Mouse (Mus musculus) liver, embryonic 14.5 days (tissue): ENCODE results near the gene Cd68. TPM values are rescaled to one million over a fixed set of nuclear protein-coding genes. Genes with fewer than 3 reads are reported as not detected.

Experiments
- ATAC-seq: fragments of 200-750 bp; cut with Nextera tagmentation; 2 replicates; pipeline ENCODE4 v1.8.0; 2017; ENCODE audit warnings: moderate number of reproducible peaks, mild to moderate bottlenecking, moderate library complexity; ENCODE audit not compliant: insufficient read depth
- DNase-seq, 3 experiments: peaks; one replicate each; pipeline ENCODE4 v3.0.0-alpha.2; 2012 to 2013; ENCODE audit warnings: low read depth in 3 of 3, low spot score in 3 of 3
- H3K27ac ChIP-seq: fragments of 300-500 bp; sonication (generic); 2 replicates; pipeline ENCODE4 v1.5.1; 2014; ENCODE audit warnings: moderate library complexity, mild to moderate bottlenecking, control low read depth, inconsistent platforms
- H3K27me3 ChIP-seq: fragments of 300-500 bp; sonication (generic); 2 replicates; pipeline ENCODE4 v1.6.1; 2014; ENCODE audit warnings: mild to moderate bottlenecking, low read length, moderate library complexity; ENCODE audit not compliant: control insufficient read depth, insufficient read depth
- H3K36me3 ChIP-seq: fragments of 300-500 bp; sonication (generic); replicated peaks from 2 replicates; pipeline ENCODE4 v1.6.1; 2014; ENCODE audit warnings: low read depth; ENCODE audit not compliant: control insufficient read depth, insufficient read depth
- H3K4me1 ChIP-seq, 2 experiments: fragments of 200-500 bp in 1 of 2; fragments of 300-500 bp in 1 of 2; sonication (generic) in 1 of 2; replicated peaks; 2 replicates each; pipeline ENCODE4 v1.6.1; 2012 to 2014; ENCODE audit warnings: antibody characterized with exemption in 1 of 2, inconsistent platforms in 1 of 2, low read length in 1 of 2; ENCODE audit not compliant: control insufficient read depth in 2 of 2, insufficient read depth in 2 of 2
- H3K4me2 ChIP-seq: fragments of 300-500 bp; sonication (generic); 2 replicates; pipeline ENCODE4 v1.6.1; 2014; ENCODE audit warnings: low read depth, mild to moderate bottlenecking, control low read depth, moderate library complexity
- H3K4me3 ChIP-seq, 2 experiments: fragments of 200-500 bp in 1 of 2; fragments of 300-500 bp in 1 of 2; sonication (generic) in 1 of 2; 2 replicates each; pipeline ENCODE4 v1.5.1; 2012 to 2014; ENCODE audit warnings: low read depth in 2 of 2, low read length in 2 of 2, mild to moderate bottlenecking in 2 of 2, control low read depth in 1 of 2, inconsistent platforms in 1 of 2, moderate library complexity in 1 of 2; ENCODE audit not compliant: insufficient read depth in 1 of 2
- H3K9ac ChIP-seq: fragments of 300-500 bp; sonication (generic); replicated peaks from 2 replicates; pipeline ENCODE4 v1.6.1; 2014; ENCODE audit warnings: mild to moderate bottlenecking, control low read depth, moderate library complexity
- H3K9me3 ChIP-seq: fragments of 300-500 bp; sonication (generic); 2 replicates; pipeline ENCODE4 v1.6.1; 2016; ENCODE audit warnings: low read length, mixed read lengths; ENCODE audit not compliant: control insufficient read depth
- CTCF ChIP-seq: IDR thresholded peaks from 2 replicates; pipeline ENCODE4 v1.5.1; 2016; ENCODE audit warnings: antibody characterized with exemption, low read depth, control low read depth
- EP300 ChIP-seq: IDR thresholded peaks from 2 replicates; pipeline ENCODE4 v1.6.1; 2016; ENCODE audit warnings: antibody characterized with exemption, low read depth
- WGBS: fragments of 180-500 bp; shearing (Covaris S2); extraction: QIAGEN DNeasy Blood & Tissue Kit; methylation state at CpG from one replicate; pipeline ENCODE4 v1.1.7; 2014; ENCODE audit not compliant: insufficient replicate concordance; 5-methylcytosine and 5-hydroxymethylcytosine counted together
- polyA plus RNA-seq, 2 experiments: library from polyadenylated mRNA; depleted of rRNA in 1 of 2; stranded (reverse) in 1 of 2; unstranded in 1 of 2; fragments of >200 nt; fragmentation: Nextera tagmentation in 1 of 2; extraction: Ambion mirVana in 1 of 2; gene quantifications; 2 replicates each; pipeline versions ENCODE4 v1.2.1 to v1.2.3; 2012 to 2014

The Cd68 gene
- polyA plus RNA-seq (2012; rRNA removed), result 9.4 and 12.3 TPM in 2 replicates
- polyA plus RNA-seq (2014; fragmentation: Nextera tagmentation; extraction: Ambion mirVana), result 17.7 and 18.9 TPM in 2 replicates

GRCm38 (mm10) chr11:69665961-69666664, at the start of gene Cd68:
TSS of gene Cd68 (minus strand) at chr11:69666153.
- TF ChIP-seq EP300, result no peak
- Histone ChIP-seq H3K27me3 (no peaks in the 10 kb centered on the region), H3K36me3 (peaks cover 65% of the 10 kb centered on the region), H3K9me3 (no peaks in the 10 kb centered on the region), H3K4me2 (no peak within 1 kb of the TSS), H3K4me3 (no peak within 1 kb of the TSS), H3K27ac (peak within 1 kb of the TSS; percentile 2), H3K4me1 (peaks cover 21 to 29% of the 10 kb centered on the region in 2 experiments), H3K9ac (no peak within 1 kb of the TSS; the same call in 1 of the 2 replicates)
- no peak for ATAC-seq
- peak; percentile 49 to 73 (median 60) for DNase-seq
- 25% methylated on average over 7 of the region's 7 CpGs for WGBS

- no peaks in the 10 kb centered on the region for H3K27me3 ChIP-seq
- no peak overlapping the region for H3K9ac ChIP-seq
- DNase-seq (no peak), ATAC-seq (no peak)
- H3K4me3 ChIP-seq, result no peak overlapping the region
- 48% methylated on average over 9 of the region's 9 CpGs for whole genome bisulfite sequencing
- no peak overlapping the region for H3K27ac ChIP-seq
- TF ChIP-seq CTCF (peak; percentile 86), EP300 (no peak)
- no peak overlapping the region for H3K4me2 ChIP-seq
- H3K4me1 ChIP-seq, result peaks cover 24 to 27% of the 10 kb centered on the region in 2 experiments
- no peaks in the 10 kb centered on the region for H3K9me3 ChIP-seq
- no peaks in the 10 kb centered on the region for H3K36me3 ChIP-seq
Observed at GRCm38 (mm10) chr11:69715482-69715881, 49.5 kb upstream of the Cd68 start.

- 75% methylated on average over 18 of the region's 18 CpGs for WGBS
- H3K4me3 ChIP-seq, result no peak overlapping the region
- H3K4me2 ChIP-seq, result no peak overlapping the region
- no peak overlapping the region for H3K27ac ChIP-seq
- TF ChIP-seq EP300 (no peak), CTCF (no peak)
- peaks cover 31 to 34% of the 10 kb centered on the region in 2 experiments for H3K4me1 ChIP-seq
- DNase-seq (no peak), ATAC-seq (no peak)
- H3K27me3 ChIP-seq, result no peaks in the 10 kb centered on the region
- no peaks in the 10 kb centered on the region for H3K9me3 ChIP-seq
- no peaks in the 10 kb centered on the region for H3K36me3 ChIP-seq
- H3K9ac ChIP-seq, result no peak overlapping the region
Observed at GRCm38 (mm10) chr11:69714636-69715329, 48.8 kb upstream of the Cd68 start.

GRCm38 (mm10) chr11:69712954-69713672, 47.2 kb upstream of the Cd68 start:
- no peak for ATAC-seq
- Histone ChIP-seq H3K9me3 (no peaks in the 10 kb centered on the region), H3K4me1 (peaks cover 22 to 24% of the 10 kb centered on the region in 2 experiments), H3K9ac (no peak overlapping the region), H3K27me3 (no peaks in the 10 kb centered on the region), H3K4me3 (no peak overlapping the region), H3K4me2 (no peak overlapping the region), H3K27ac (no peak overlapping the region), H3K36me3 (no peaks in the 10 kb centered on the region)
- no peak for DNase-seq
- TF ChIP-seq CTCF (no peak), EP300 (no peak)
- 80% methylated on average over 20 of the region's 20 CpGs for WGBS
